Mouse (Mus musculus) lung, adult 2 months (tissue): Measurements from ENCODE around the gene Dpf3. TPM values are rescaled to one million over a fixed set of nuclear protein-coding genes. Genes with fewer than 3 reads are reported as not detected.

ENCODE experiments used
- DNase-seq: peaks from one replicate; pipeline ENCODE4 v3.0.0; 2022
- H3K4me1 ChIP-seq: fragments of 200-500 bp; 2 replicates; pipeline ENCODE4 v1.6.1; 2011; ENCODE audit warnings: low read length; ENCODE audit not compliant: control insufficient read depth, insufficient read depth
- H3K4me3 ChIP-seq: fragments of 200-500 bp; replicated peaks from 2 replicates; pipeline ENCODE3; 2011; ENCODE audit warnings: low read depth, mild to moderate bottlenecking, control low read depth, low read length; ENCODE audit errors: extremely low read depth
- CTCF ChIP-seq: fragments of 200-500 bp; IDR thresholded peaks from 2 replicates; pipeline ENCODE4 v1.5.1; 2011; ENCODE audit warnings: mild to moderate bottlenecking, low read length, control low read depth; ENCODE audit not compliant: insufficient read depth
- POLR2A ChIP-seq: fragments of 200-500 bp; IDR thresholded peaks from 2 replicates; pipeline ENCODE4 v1.6.1; 2011; ENCODE audit warnings: low read depth, mild to moderate bottlenecking, control low read depth, low read length, borderline replicate concordance; ENCODE audit errors: extremely low read depth
- WGBS: fragments of 180-500 bp; shearing (Covaris S2); methylation state at CpG from one replicate; pipeline ENCODE4 v1.1.7; 2018; 5-methylcytosine and 5-hydroxymethylcytosine counted together
- polyA plus RNA-seq: library from polyadenylated mRNA; depleted of rRNA; stranded (reverse); fragments of >200 nt; gene quantifications from 2 replicates; pipeline ENCODE4 v1.2.3, GENCODE M21; 2012

The Dpf3 gene
- polyA plus RNA-seq, 1 experiment: 1.2 TPM

DNA sequence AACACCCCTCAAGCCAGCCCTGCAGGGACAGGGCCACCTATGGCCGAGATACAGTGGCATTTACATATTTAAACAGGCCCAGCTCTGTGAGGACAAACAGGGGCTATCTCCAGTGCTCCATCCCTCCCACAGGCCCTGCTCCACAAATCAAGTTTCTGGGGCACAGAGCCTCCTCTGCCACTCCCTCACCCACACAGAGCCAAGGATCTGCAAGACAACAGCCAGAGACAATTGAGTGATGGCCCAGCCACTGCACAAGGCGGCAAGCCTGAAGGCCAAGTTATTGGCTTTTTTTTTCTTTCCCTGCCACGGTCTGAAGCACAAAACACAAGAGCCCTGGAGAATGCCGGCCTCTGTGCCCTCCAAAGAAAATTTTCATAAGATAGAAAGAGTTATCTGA, 178.9 kb downstream of the Dpf3 start:
- no peak for DNase-seq
- Histone ChIP-seq H3K4me3 (no peak overlapping the region), H3K4me1 (no peaks in the 10 kb centered on the region)
- WGBS: 73% methylated on average over 4 of the region's 4 CpGs
- TF ChIP-seq POLR2A (no peak), CTCF (no peak)

DNA sequence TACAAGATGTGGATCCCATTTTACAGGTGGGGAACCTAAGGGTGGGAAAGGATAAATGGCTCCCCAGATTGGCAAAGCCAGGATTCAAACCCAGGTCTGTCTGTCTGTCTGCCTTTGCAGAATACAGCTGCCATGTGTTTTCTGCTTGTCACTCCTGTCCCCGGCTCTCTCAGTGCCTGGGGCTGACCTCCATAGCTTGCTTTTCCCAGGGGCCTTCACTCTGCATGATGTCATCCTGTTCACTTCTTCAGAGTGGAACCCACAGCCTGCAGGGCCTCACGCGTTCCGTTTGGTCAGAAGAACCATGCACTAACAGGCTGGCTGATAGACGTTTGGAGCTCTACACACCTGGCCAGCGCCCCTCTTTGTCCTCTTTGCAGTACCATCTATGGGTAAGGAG, 184.3 kb downstream of the Dpf3 start:
- Histone ChIP-seq H3K4me1 (no peaks in the 10 kb centered on the region), H3K4me3 (no peak overlapping the region)
- 71% methylated on average over 6 of the region's 6 CpGs for WGBS
- TF ChIP-seq POLR2A (no peak), CTCF (no peak)
- DNase-seq: no peak

DNA sequence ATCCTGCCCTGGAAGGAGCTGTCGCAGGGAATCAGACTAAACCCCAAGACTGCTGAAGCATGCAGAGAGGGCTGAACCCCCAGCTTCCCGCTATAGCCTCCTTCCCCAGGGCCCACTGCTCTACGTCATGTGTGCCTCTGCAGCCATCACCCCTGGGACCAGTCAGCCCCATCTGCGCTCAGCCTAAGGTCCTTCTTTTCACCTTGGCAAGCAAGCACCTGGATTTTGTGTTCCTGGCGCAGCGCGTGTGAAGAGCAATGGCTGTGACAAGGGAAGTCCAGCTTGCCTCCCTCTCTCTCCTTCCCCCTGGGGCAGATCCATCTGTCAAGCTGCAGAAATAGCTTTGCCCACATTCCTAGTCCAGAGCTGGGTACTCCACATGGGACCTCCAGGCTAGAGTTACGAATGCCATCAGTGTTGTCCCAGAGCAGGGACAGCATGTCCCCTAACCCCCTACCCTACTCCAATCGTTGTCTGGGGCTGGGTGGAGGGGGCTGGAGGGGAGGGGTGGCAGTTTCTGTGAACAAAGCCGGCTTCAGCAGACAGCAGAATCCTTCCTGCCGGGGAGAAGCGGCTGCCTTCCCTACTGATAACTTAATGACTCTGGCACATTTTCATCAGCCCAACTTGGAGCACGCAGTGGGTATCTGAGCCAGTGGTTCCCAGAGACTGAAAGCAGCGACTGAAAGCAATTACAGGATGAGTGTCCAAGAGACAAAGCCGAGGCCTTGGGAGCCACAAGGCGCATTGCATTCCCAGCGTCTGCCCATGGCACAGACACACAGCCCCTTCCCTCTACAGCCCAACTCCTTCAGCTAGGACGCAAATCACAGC, 185.0 kb downstream of the Dpf3 start:
- Histone ChIP-seq H3K4me3 (no peak overlapping the region), H3K4me1 (no peaks in the 10 kb centered on the region)
- no peak for DNase-seq
- TF ChIP-seq POLR2A (no peak), CTCF (no peak)
- 55% methylated on average over 18 of the region's 18 CpGs for WGBS

DNA sequence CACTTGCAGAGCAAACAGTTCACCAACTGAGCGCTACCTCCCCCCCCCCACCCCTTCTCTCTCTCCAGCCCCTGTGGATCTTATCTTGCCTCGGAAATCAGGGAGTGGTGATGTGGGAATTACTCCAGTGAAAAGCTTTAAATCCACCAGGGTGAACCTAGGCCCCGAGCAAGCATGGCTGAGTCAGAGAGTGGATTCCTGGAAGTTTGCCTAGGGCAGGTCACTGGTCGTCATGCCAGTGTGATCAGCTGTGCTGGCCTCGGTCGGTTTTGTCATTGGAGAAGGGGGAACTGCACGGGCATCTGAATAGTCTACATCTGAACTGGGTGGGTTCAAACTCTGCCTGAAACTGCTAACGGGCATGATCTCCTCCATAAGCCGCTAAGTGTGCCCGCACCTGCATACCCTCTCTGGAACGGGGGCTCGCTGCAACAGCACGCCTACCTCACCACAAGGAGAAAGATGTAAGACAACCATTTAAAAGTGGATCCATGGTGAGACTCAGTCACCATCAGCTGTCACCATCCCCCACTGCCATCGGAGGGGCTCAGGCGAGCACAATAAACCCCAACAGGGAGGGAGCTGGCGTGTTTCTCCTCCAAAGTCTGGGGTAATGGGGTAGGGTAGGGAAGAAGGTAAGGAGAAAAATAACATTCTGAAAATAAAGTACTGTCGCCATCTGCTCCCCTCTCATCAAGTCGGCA, 185.7 kb downstream of the Dpf3 start:
- Histone ChIP-seq H3K4me1 (no peaks in the 10 kb centered on the region), H3K4me3 (no peak overlapping the region)
- WGBS: 73% methylated on average over 18 of the region's 18 CpGs
- no peak for DNase-seq
- TF ChIP-seq CTCF: no peak
- no peak for TF ChIP-seq POLR2A

DNA sequence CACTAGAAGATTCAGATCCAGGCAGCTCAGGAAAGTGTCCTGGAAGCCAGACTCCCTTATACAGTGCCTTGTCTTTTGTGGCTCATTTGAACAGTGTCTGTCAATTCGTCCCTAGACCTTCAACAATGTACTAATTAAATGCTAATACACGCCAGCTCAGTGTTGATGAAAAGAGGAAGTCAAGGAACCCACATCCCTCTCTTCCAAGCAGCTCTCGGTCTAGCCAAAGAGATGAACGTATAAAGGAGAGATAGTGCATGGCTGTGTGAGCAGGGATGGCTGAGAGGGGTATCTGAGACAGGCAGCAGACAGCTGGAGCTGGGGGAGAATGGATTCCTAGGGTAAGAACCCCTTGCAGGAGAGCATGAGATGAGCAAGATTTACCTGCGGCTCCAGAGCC, 189.2 kb downstream of the Dpf3 start:
- WGBS: 71% methylated on average over 5 of the region's 5 CpGs

DNA sequence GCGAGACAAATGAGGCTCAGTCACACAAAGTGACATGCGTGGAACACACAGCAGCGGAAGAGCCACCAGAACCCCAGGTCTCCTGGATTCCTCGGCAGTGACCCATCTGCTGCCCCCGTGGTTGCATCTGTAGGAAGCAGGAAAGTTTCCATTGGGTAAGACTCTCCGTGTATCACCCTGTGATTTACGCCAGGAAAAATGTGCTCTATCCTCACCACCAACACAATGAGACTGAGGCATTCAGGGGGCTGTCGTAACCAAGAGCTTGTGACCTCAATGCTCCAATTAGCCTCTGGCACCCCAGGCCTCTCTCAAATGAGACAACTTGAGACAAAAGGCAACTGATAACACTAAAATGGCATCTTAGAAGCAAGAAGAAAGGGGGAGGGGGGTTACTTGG, 192.5 kb downstream of the Dpf3 start:
- no peak for DNase-seq
- no peaks in the 10 kb centered on the region for H3K4me1 ChIP-seq
- WGBS: 72% methylated on average over 8 of the region's 8 CpGs
- no peak overlapping the region for H3K4me3 ChIP-seq
- no peak for TF ChIP-seq POLR2A

More for the DNA sequence above, 189.2 kb downstream of the Dpf3 start:
- no peak overlapping the region for H3K4me3 ChIP-seq
- no peak for DNase-seq
- TF ChIP-seq CTCF (no peak), POLR2A (no peak)
- no peaks in the 10 kb centered on the region for H3K4me1 ChIP-seq

DNA sequence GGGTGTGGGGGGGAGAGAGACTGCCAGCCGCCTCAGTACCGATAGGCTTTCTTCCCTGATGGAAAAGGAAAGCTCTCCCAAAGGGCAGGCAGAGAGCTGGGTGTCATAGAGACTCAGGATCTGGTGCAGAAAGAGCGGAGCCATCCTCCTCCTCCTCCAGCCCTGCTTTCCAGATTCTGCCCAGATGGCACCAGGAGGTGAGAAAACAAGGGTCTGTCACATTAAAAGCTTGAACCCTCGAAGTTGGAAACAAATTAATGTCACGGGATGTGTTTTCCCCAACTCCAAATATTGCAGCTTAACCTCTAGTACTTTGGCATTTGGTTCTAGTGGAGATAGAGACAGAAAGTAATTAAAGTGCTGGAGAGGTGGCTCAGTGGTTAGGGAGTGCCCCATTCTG, 195.6 kb downstream of the Dpf3 start:
- WGBS: 61% methylated on average over 5 of the region's 5 CpGs
- DNase-seq: no peak
- TF ChIP-seq CTCF: no peak
- TF ChIP-seq POLR2A: no peak

DNA sequence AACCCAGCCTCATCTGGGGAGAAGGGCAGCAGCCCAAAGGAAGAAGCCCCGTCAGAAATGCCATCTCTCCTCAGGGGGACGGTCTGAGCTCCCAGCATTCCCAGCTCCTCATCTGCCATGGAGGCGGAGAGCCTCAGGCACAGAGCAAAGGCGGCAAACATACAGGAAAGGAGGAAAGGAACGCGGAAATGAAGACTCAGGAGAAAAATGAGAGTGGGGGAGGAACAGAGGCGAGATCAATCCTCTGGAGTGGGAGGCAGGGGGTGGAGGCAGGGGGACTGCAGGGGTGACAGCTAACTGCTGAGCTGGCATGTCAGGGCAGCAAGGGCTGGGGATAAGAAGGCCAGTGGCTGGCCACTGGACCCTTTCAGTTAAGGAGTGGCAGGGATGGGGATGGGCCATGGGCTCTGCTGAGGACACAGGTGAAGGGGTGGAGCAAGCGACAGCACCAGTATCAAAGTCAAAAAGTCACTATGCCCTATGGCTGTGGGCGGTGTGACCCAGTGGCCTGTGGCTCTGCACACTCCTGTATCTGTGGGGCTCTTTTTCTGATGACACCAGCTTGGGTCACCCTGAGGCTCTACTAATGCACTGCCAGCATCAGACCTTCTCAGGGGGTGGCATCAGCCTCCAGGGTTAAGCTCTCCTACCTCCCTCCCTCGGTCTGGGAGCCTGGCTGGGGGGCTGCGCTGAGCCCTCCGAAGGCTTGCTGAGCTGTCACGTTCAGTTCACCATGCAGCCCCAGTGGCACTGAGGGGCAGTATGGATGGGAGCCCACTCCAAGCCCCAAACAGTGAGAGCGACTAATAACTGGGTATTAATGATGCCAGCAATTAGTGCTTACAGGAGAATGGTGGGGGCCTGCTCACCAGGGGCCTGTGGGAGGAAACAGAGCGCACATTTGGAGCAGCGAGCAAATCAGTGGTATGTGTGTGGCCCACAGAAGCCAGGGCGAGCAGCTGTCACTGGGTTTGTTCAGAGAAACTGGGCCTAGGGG, 200.7 kb downstream of the Dpf3 start:
- WGBS: 66% methylated on average over 17 of the region's 17 CpGs
- Histone ChIP-seq H3K4me3 (no peak overlapping the region), H3K4me1 (no peaks in the 10 kb centered on the region)
- no peak for DNase-seq
- TF ChIP-seq CTCF (no peak), POLR2A (no peak)

More for the DNA sequence above, 195.6 kb downstream of the Dpf3 start:
- Histone ChIP-seq H3K4me1 (no peaks in the 10 kb centered on the region), H3K4me3 (no peak overlapping the region)
